Mouse (Mus musculus) lung, postnatal 0 days (tissue): Measurements from ENCODE around the gene Dct.

Experiments
- CTCF ChIP-seq: IDR thresholded peaks from 2 replicates; pipeline ENCODE4 v1.5.1; 2016; ENCODE audit warnings: antibody characterized with exemption, mild to moderate bottlenecking
- EP300 ChIP-seq: IDR thresholded peaks from 2 replicates; pipeline ENCODE4 v1.6.1; 2016; ENCODE audit warnings: antibody characterized with exemption, mild to moderate bottlenecking, control low read depth

GRCm38 (mm10) chr14:117972576-117972975, 79.5 kb downstream of the Dct start:
- no peak for TF ChIP-seq CTCF
- TF ChIP-seq EP300: no peak
